Comparison of ENCODE assay signal across 24 mouse cellular contexts in genomic region chr2:18874063-18874462, GRCm38 (mm10).
DNase-seq lines count a peak whose midpoint lies in the region; ATAC-seq and TF ChIP-seq lines count a peak whose summit lies in the region.
"Had no signal": no experiment of that assay in that cellular context is flagged by ENCODE, and none has a peak within 500 bp of the region (broad histone marks: within the 10 kb centered on the region; RNA-seq: fewer than 3 reads in every experiment).

No protein-coding gene starts in this region.

- no peak overlapping the region for H3K9ac ChIP-seq in embryonic facial prominence, embryonic 11.5 days (replicated peaks; ENCODE audit: low read length)
- H3K9ac ChIP-seq in heart, adult 2 months (ENCODE audit: low read depth, low read length), result no peak overlapping the region
- no peak overlapping the region for H3K9ac ChIP-seq in midbrain, postnatal 0 days (replicated peaks; ENCODE audit: low read length, poor library complexity, severe bottlenecking)
- no peak overlapping the region for H3K9ac ChIP-seq in midbrain, embryonic 11.5 days (ENCODE audit: low read length)
- H3K9ac ChIP-seq: embryonic facial prominence, embryonic 12.5 days; forebrain, postnatal 0 days had no signal

- ATAC-seq in embryonic facial prominence, embryonic 11.5 days (replicated peaks; ENCODE audit: insufficient number of reproducible peaks, low FRiP score, low TSS enrichment, low read depth), result peak; percentile 52; the same call in 1 of the 2 replicates
- ATAC-seq in midbrain, postnatal 0 days (ENCODE audit: low FRiP score), result 0 out of 2 replicates have a peak, but pooled peaks have one; percentile 38
- ATAC-seq in midbrain, embryonic 11.5 days (ENCODE audit: low FRiP score), result no peak
- ATAC-seq: activated CD4-positive, CD25-positive, alpha-beta regulatory T cell, adult 4 months; CD4-positive, CD25-positive, alpha-beta regulatory T cell, adult 4 months; forebrain, embryonic 14.5 days; forebrain, postnatal 0 days; Patski had no signal

- no peaks in the 10 kb centered on the region for H3K9me3 ChIP-seq in embryonic facial prominence, embryonic 11.5 days (replicated peaks; ENCODE audit: control insufficient read depth, low read length)
- H3K9me3 ChIP-seq in embryonic facial prominence, embryonic 10.5 days, result no peaks in the 10 kb centered on the region
- H3K9me3 ChIP-seq in midbrain, postnatal 0 days (ENCODE audit: low read length), result no peaks in the 10 kb centered on the region
- H3K9me3 ChIP-seq in midbrain, embryonic 11.5 days (ENCODE audit: control insufficient read depth, low read length), result no peaks in the 10 kb centered on the region
- H3K9me3 ChIP-seq: embryonic facial prominence, embryonic 12.5 days; G1E had no signal

- intact Hi-C loops in heart, adult 2 months (cut with DNase I), result loop anchor here (5.0 kb wide), 2 partner anchors 283 to 468 kb away; no protein-coding TSS in a partner anchor

- TF ChIP-seq CTCF in heart, adult 2 months (IDR thresholded peaks at IDR 0.05), result no peak
- TF ChIP-seq CTCF in midbrain, postnatal 0 days (IDR thresholded peaks at IDR 0.05), result no peak

- no peaks in the 10 kb centered on the region for H3K4me1 ChIP-seq in embryonic facial prominence, embryonic 11.5 days (ENCODE audit: control insufficient read depth, insufficient read depth, low read length)
- peaks cover 10% of the 10 kb centered on the region for H3K4me1 ChIP-seq in embryonic facial prominence, embryonic 10.5 days
- H3K4me1 ChIP-seq in heart, adult 2 months (ENCODE audit: control insufficient read depth, insufficient read depth, low read length), result no peaks in the 10 kb centered on the region; the same call in 1 of the 2 replicates
- no peaks in the 10 kb centered on the region for H3K4me1 ChIP-seq in midbrain, postnatal 0 days (ENCODE audit: insufficient read depth, low read length)
- no peaks in the 10 kb centered on the region for H3K4me1 ChIP-seq in midbrain, embryonic 11.5 days (ENCODE audit: control insufficient read depth, insufficient read depth, low read length)
- H3K4me1 ChIP-seq: embryonic facial prominence, embryonic 12.5 days had no signal

- no peak for DNase-seq in embryonic facial prominence, embryonic 11.5 days (ENCODE audit: low spot score)
- no peak for DNase-seq in embryonic facial prominence, embryonic 10.5 days (ENCODE audit: low spot score)
- DNase-seq in heart, adult 11 months, result peak; percentile 79
- no peak for DNase-seq in heart, adult 2 months
- DNase-seq in midbrain, postnatal 0 days (ENCODE audit: low spot score), result no peak
- no peak for DNase-seq in midbrain, embryonic 11.5 days (ENCODE audit: low spot score, missing footprints)
- no peak for DNase-seq in testis, postnatal 14 days (ENCODE audit: low spot score)
- DNase-seq: adrenal gland, adult 8-10 months; adrenal gland, postnatal 14 days; adrenal gland, postnatal 36 days; B cell, adult 2 months; cerebellum, adult 11-12 months; cerebellum, adult 2 months; cerebellum, adult 9-10 months; cerebellum, postnatal 10 days; cerebellum, postnatal 25 days; forebrain, postnatal 0 days had no signal

- no peak overlapping the region for H3K4me2 ChIP-seq in embryonic facial prominence, embryonic 11.5 days (ENCODE audit: low read depth, low read length)
- H3K4me2 ChIP-seq in midbrain, postnatal 0 days (ENCODE audit: low read depth, low read length, poor library complexity, severe bottlenecking), result no peak overlapping the region
- no peak overlapping the region for H3K4me2 ChIP-seq in midbrain, embryonic 11.5 days
- H3K4me2 ChIP-seq: embryonic facial prominence, embryonic 12.5 days had no signal

- no peaks in the 10 kb centered on the region for H3K79me2 ChIP-seq in heart, adult 2 months (replicated peaks; ENCODE audit: control insufficient read depth, insufficient read depth, low read length)

- no peak for TF ChIP-seq EP300 in heart, adult 2 months (IDR thresholded peaks at IDR 0.05; ENCODE audit: insufficient read depth, low read depth, low read length)

- H3K27me3 ChIP-seq in embryonic facial prominence, embryonic 11.5 days (ENCODE audit: control insufficient read depth, insufficient read depth, low read length), result no peaks in the 10 kb centered on the region
- no peaks in the 10 kb centered on the region for H3K27me3 ChIP-seq in embryonic facial prominence, embryonic 10.5 days (replicated peaks; ENCODE audit: low read depth, poor library complexity, severe bottlenecking)
- no peaks in the 10 kb centered on the region for H3K27me3 ChIP-seq in heart, adult 2 months (ENCODE audit: control insufficient read depth, insufficient read depth, low read length)
- H3K27me3 ChIP-seq in midbrain, postnatal 0 days (ENCODE audit: insufficient read depth, low read length), result no peaks in the 10 kb centered on the region
- H3K27me3 ChIP-seq in midbrain, embryonic 11.5 days (ENCODE audit: control insufficient read depth, insufficient read depth, low read length), result no peaks in the 10 kb centered on the region
- H3K27me3 ChIP-seq: CH12.LX; embryonic facial prominence, embryonic 12.5 days; Patski had no signal

- no peaks in the 10 kb centered on the region for H3K36me3 ChIP-seq in embryonic facial prominence, embryonic 11.5 days (replicated peaks; ENCODE audit: control insufficient read depth, insufficient read depth, low read depth, low read length)
- 0 out of 2 replicates have a peak, but pooled peaks cover 8% of the 10 kb centered on the region for H3K36me3 ChIP-seq in embryonic facial prominence, embryonic 10.5 days (replicated peaks)
- H3K36me3 ChIP-seq in heart, adult 2 months (ENCODE audit: control insufficient read depth, insufficient read depth, low read length), result no peaks in the 10 kb centered on the region
- H3K36me3 ChIP-seq in midbrain, postnatal 0 days (ENCODE audit: insufficient read depth, low read length), result no peaks in the 10 kb centered on the region
- no peaks in the 10 kb centered on the region for H3K36me3 ChIP-seq in midbrain, embryonic 11.5 days (ENCODE audit: control insufficient read depth, insufficient read depth, low read length)
- H3K36me3 ChIP-seq: embryonic facial prominence, embryonic 12.5 days had no signal

- H3K27ac ChIP-seq in embryonic facial prominence, embryonic 11.5 days (replicated peaks; ENCODE audit: low read depth, low read length), result no peak overlapping the region
- no peak overlapping the region for H3K27ac ChIP-seq in embryonic facial prominence, embryonic 10.5 days (replicated peaks)
- H3K27ac ChIP-seq in heart, adult 2 months, result no peak overlapping the region
- no peak overlapping the region for H3K27ac ChIP-seq in midbrain, postnatal 0 days (ENCODE audit: low read depth, low read length)
- H3K27ac ChIP-seq in midbrain, embryonic 11.5 days (ENCODE audit: low read depth, low read length), result no peak overlapping the region
- H3K27ac ChIP-seq: embryonic facial prominence, embryonic 12.5 days had no signal

- no peak overlapping the region for H3K4me3 ChIP-seq in embryonic facial prominence, embryonic 11.5 days (ENCODE audit: low read depth, low read length)
- no peak overlapping the region for H3K4me3 ChIP-seq in embryonic facial prominence, embryonic 10.5 days
- H3K4me3 ChIP-seq in heart, adult 2 months, result no peak overlapping the region
- H3K4me3 ChIP-seq in midbrain, postnatal 0 days (ENCODE audit: low read depth, low read length), result no peak overlapping the region
- no peak overlapping the region for H3K4me3 ChIP-seq in midbrain, embryonic 11.5 days (ENCODE audit: low read depth, low read length)
- H3K4me3 ChIP-seq: embryonic facial prominence, embryonic 12.5 days had no signal

- 84% methylated on average over 8 of the region's 8 CpGs for WGBS in embryonic facial prominence, embryonic 11.5 days
- WGBS in embryonic facial prominence, embryonic 10.5 days, result 87% methylated on average over 8 of the region's 8 CpGs
- WGBS in heart, adult 2 months, result 81% methylated on average over 8 of the region's 8 CpGs
- 90% methylated on average over 8 of the region's 8 CpGs for WGBS in midbrain, postnatal 0 days
- WGBS in midbrain, embryonic 11.5 days, result 93% methylated on average over 8 of the region's 8 CpGs

- TF ChIP-seq POLR2A in heart, adult 2 months (IDR thresholded peaks at IDR 0.05; ENCODE audit: insufficient read depth, low read depth, low read length), result no peak
